Mouse (Mus musculus) intestine, embryonic 15.5 days (tissue): ENCODE measurements at regions not wholly inside any gene's neighbourhood (a gene's known extent, or its start where the extent isn't known, plus 50 kb on each side); places are given as distances from the start of the nearest gene placed in this dataset.
A peak's percentile ranks its signal among the peaks of the same experiment; 100 is the strongest.

ENCODE experiments used
- ATAC-seq: fragments of 200-750 bp; cut with Nextera tagmentation; 2 replicates; pipeline ENCODE4 v1.8.0; 2017; ENCODE audit warnings: moderate TSS enrichment, moderate library complexity
- H3K27ac ChIP-seq: fragments of 300-500 bp; sonication (generic); 2 replicates; pipeline ENCODE4 v1.5.1; 2015; ENCODE audit warnings: mild to moderate bottlenecking, inconsistent platforms
- H3K27me3 ChIP-seq: fragments of 300-500 bp; sonication (generic); replicated peaks from 2 replicates; pipeline ENCODE4 v1.6.1; 2015; ENCODE audit warnings: inconsistent platforms
- H3K36me3 ChIP-seq: fragments of 300-500 bp; sonication (generic); 2 replicates; pipeline ENCODE4 v1.6.1; 2015; ENCODE audit warnings: inconsistent platforms
- H3K4me1 ChIP-seq: fragments of 300-500 bp; sonication (generic); replicated peaks from 2 replicates; pipeline ENCODE4 v1.6.1; 2015; ENCODE audit warnings: inconsistent platforms
- H3K4me2 ChIP-seq: fragments of 300-500 bp; sonication (generic); replicated peaks from 2 replicates; pipeline ENCODE4 v1.6.1; 2015; ENCODE audit warnings: mild to moderate bottlenecking, inconsistent platforms
- H3K4me3 ChIP-seq: fragments of 300-500 bp; sonication (generic); replicated peaks from 2 replicates; pipeline ENCODE4 v1.5.1; 2015; ENCODE audit warnings: inconsistent platforms
- H3K9ac ChIP-seq: fragments of 300-500 bp; sonication (generic); 2 replicates; pipeline ENCODE4 v1.6.1; 2015; ENCODE audit warnings: inconsistent platforms
- H3K9me3 ChIP-seq: fragments of 300-500 bp; sonication (generic); 2 replicates; pipeline ENCODE4 v1.6.1; 2016; ENCODE audit warnings: inconsistent platforms
- WGBS: fragments of 180-500 bp; shearing (Covaris S2); methylation state at CpG from one replicate; pipeline ENCODE4 v1.1.7; 2015; 5-methylcytosine and 5-hydroxymethylcytosine counted together

GRCm38 (mm10) chr8:116133503-116133902, 371.3 kb upstream of the Dynlrb2 start:
- ATAC-seq: peak; percentile 36; the same call in 1 of the 2 replicates
- Histone ChIP-seq H3K4me2 (no peak overlapping the region), H3K9ac (no peak overlapping the region), H3K4me3 (no peak overlapping the region), H3K27me3 (no peaks in the 10 kb centered on the region), H3K36me3 (no peaks in the 10 kb centered on the region), H3K4me1 (no peaks in the 10 kb centered on the region), H3K27ac (no peak overlapping the region), H3K9me3 (no peaks in the 10 kb centered on the region)
- 60% methylated on average over 2 of the region's 2 CpGs for WGBS

- Histone ChIP-seq H3K27ac (no peak overlapping the region), H3K9me3 (no peaks in the 10 kb centered on the region), H3K36me3 (no peaks in the 10 kb centered on the region), H3K9ac (no peak overlapping the region), H3K4me3 (no peak overlapping the region), H3K4me2 (no peak overlapping the region), H3K27me3 (no peaks in the 10 kb centered on the region), H3K4me1 (no peaks in the 10 kb centered on the region)
- ATAC-seq: no peak
- WGBS: 70% methylated on average over 3 of the region's 3 CpGs
Measured at GRCm38 (mm10) chr8:116133084-116133483, 371.7 kb upstream of the Dynlrb2 start.

GRCm38 (mm10) chr8:116120067-116120466, 384.7 kb upstream of the Dynlrb2 start:
- no peak for ATAC-seq
- Histone ChIP-seq H3K36me3 (no peaks in the 10 kb centered on the region), H3K4me3 (no peak overlapping the region), H3K4me1 (peaks cover 6% of the 10 kb centered on the region; the same call in 1 of the 2 replicates), H3K9ac (no peak overlapping the region), H3K27ac (no peak overlapping the region), H3K9me3 (no peaks in the 10 kb centered on the region), H3K27me3 (no peaks in the 10 kb centered on the region), H3K4me2 (no peak overlapping the region)
- 88% methylated on average over 13 of the region's 13 CpGs for WGBS

GRCm38 (mm10) chr8:116117919-116118318, 386.9 kb upstream of the Dynlrb2 start:
- no peak overlapping the region for H3K9ac ChIP-seq
- peaks cover 14% of the 10 kb centered on the region for H3K4me1 ChIP-seq
- no peaks in the 10 kb centered on the region for H3K9me3 ChIP-seq
- H3K4me3 ChIP-seq: no peak overlapping the region
- ATAC-seq: no peak
- no peaks in the 10 kb centered on the region for H3K36me3 ChIP-seq
- H3K27me3 ChIP-seq: no peaks in the 10 kb centered on the region
- no peak overlapping the region for H3K4me2 ChIP-seq
- WGBS: 90% methylated on average over 2 of the region's 2 CpGs
- H3K27ac ChIP-seq: no peak overlapping the region

- H3K36me3 ChIP-seq: no peaks in the 10 kb centered on the region
- no peak for ATAC-seq
- no peak overlapping the region for H3K27ac ChIP-seq
- H3K9ac ChIP-seq: no peak overlapping the region
- H3K27me3 ChIP-seq: no peaks in the 10 kb centered on the region
- peaks cover 19% of the 10 kb centered on the region for H3K4me1 ChIP-seq
- H3K4me3 ChIP-seq: no peak overlapping the region
- no peak overlapping the region for H3K4me2 ChIP-seq
- no peaks in the 10 kb centered on the region for H3K9me3 ChIP-seq
- whole genome bisulfite sequencing: 64% methylated on average over 7 of the region's 7 CpGs
Measured at GRCm38 (mm10) chr8:116116625-116117024, 388.1 kb upstream of the Dynlrb2 start.

GRCm38 (mm10) chr8:116115811-116116372, 388.9 kb upstream of the Dynlrb2 start:
- Histone ChIP-seq H3K27ac (peak overlapping the region; percentile 44; the same call in 1 of the 2 replicates), H3K4me3 (no peak overlapping the region)
- peak; percentile 65 for ATAC-seq

GRCm38 (mm10) chr8:116114978-116115377, 389.8 kb upstream of the Dynlrb2 start:
- WGBS: 37% methylated on average over 2 of the region's 2 CpGs
- no peak overlapping the region for H3K27ac ChIP-seq
- H3K9me3 ChIP-seq: no peaks in the 10 kb centered on the region
- peaks cover 26% of the 10 kb centered on the region for H3K4me1 ChIP-seq
- no peak overlapping the region for H3K4me3 ChIP-seq
- no peaks in the 10 kb centered on the region for H3K27me3 ChIP-seq
- no peak overlapping the region for H3K4me2 ChIP-seq
- no peaks in the 10 kb centered on the region for H3K36me3 ChIP-seq
- peak; percentile 77 for ATAC-seq
- no peak overlapping the region for H3K9ac ChIP-seq

More at GRCm38 (mm10) chr8:116115811-116116372, 388.9 kb upstream of the Dynlrb2 start:
- no peaks in the 10 kb centered on the region for H3K27me3 ChIP-seq
- no peak overlapping the region for H3K9ac ChIP-seq
- 14% methylated on average over 18 of the region's 18 CpGs for WGBS
- H3K4me2 ChIP-seq: peak overlapping the region; percentile 32; the same call in 1 of the 2 replicates
- H3K36me3 ChIP-seq: no peaks in the 10 kb centered on the region
- H3K4me1 ChIP-seq: peaks cover 22% of the 10 kb centered on the region
- no peaks in the 10 kb centered on the region for H3K9me3 ChIP-seq

- Histone ChIP-seq H3K9ac (no peak overlapping the region), H3K27ac (no peak overlapping the region), H3K9me3 (no peaks in the 10 kb centered on the region), H3K4me2 (no peak overlapping the region), H3K27me3 (no peaks in the 10 kb centered on the region), H3K4me1 (peaks cover 26% of the 10 kb centered on the region), H3K4me3 (no peak overlapping the region), H3K36me3 (no peaks in the 10 kb centered on the region)
- 64% methylated on average over 2 of the region's 2 CpGs for WGBS
- ATAC-seq: no peak; the same call in 1 of the 2 replicates
Measured at GRCm38 (mm10) chr8:116114502-116114901, 390.3 kb upstream of the Dynlrb2 start.

- peak; percentile 38; the same call in 1 of the 2 replicates for ATAC-seq
- Histone ChIP-seq H3K4me1 (peaks cover 26% of the 10 kb centered on the region), H3K9ac (no peak overlapping the region), H3K9me3 (no peaks in the 10 kb centered on the region), H3K27me3 (no peaks in the 10 kb centered on the region), H3K4me2 (peak overlapping the region; percentile 36), H3K27ac (peak overlapping the region; percentile 22; the same call in 1 of the 2 replicates), H3K4me3 (no peak overlapping the region), H3K36me3 (no peaks in the 10 kb centered on the region)
- WGBS: 25% methylated on average over 12 of the region's 12 CpGs
Measured at GRCm38 (mm10) chr8:116111168-116111567, 393.6 kb upstream of the Dynlrb2 start.

- no peaks in the 10 kb centered on the region for H3K36me3 ChIP-seq
Measured at GRCm38 (mm10) chr8:116096666-116097065, 389.1 kb upstream of the Maf start.

GRCm38 (mm10) chr8:116083156-116083555, 375.6 kb upstream of the Maf start:
- H3K9ac ChIP-seq: no peak overlapping the region
- no peak for ATAC-seq
- whole genome bisulfite sequencing: 91% methylated on average over 2 of the region's 2 CpGs
- H3K4me1 ChIP-seq: 0 out of 2 replicates have a peak, but pooled peaks cover 5% of the 10 kb centered on the region
- H3K36me3 ChIP-seq: no peaks in the 10 kb centered on the region
- H3K27me3 ChIP-seq: no peaks in the 10 kb centered on the region
- H3K4me3 ChIP-seq: no peak overlapping the region
- no peaks in the 10 kb centered on the region for H3K9me3 ChIP-seq
- no peak overlapping the region for H3K4me2 ChIP-seq
- no peak overlapping the region for H3K27ac ChIP-seq

More at GRCm38 (mm10) chr8:116096666-116097065, 389.1 kb upstream of the Maf start:
- WGBS: 22% methylated on average over 3 of the region's 3 CpGs
- Histone ChIP-seq H3K27ac (no peak overlapping the region), H3K4me3 (no peak overlapping the region), H3K27me3 (no peaks in the 10 kb centered on the region), H3K4me2 (no peak overlapping the region), H3K4me1 (no peaks in the 10 kb centered on the region), H3K9ac (no peak overlapping the region), H3K9me3 (no peaks in the 10 kb centered on the region)
- ATAC-seq: peak; percentile 73

- Histone ChIP-seq H3K4me1 (0 out of 2 replicates have a peak, but pooled peaks cover 5% of the 10 kb centered on the region), H3K27me3 (no peaks in the 10 kb centered on the region), H3K4me2 (no peak overlapping the region), H3K4me3 (no peak overlapping the region), H3K36me3 (no peaks in the 10 kb centered on the region), H3K9ac (no peak overlapping the region), H3K9me3 (no peaks in the 10 kb centered on the region), H3K27ac (no peak overlapping the region)
- peak; percentile 53; the same call in 1 of the 2 replicates for ATAC-seq
- 37% methylated on average over 5 of the region's 5 CpGs for WGBS
Measured at GRCm38 (mm10) chr8:116078849-116079407, 371.3 kb upstream of the Maf start.

- Histone ChIP-seq H3K4me3 (no peak overlapping the region), H3K4me2 (no peak overlapping the region), H3K9me3 (no peaks in the 10 kb centered on the region), H3K9ac (no peak overlapping the region), H3K27ac (no peak overlapping the region), H3K4me1 (0 out of 2 replicates have a peak, but pooled peaks cover 2% of the 10 kb centered on the region), H3K27me3 (no peaks in the 10 kb centered on the region), H3K36me3 (no peaks in the 10 kb centered on the region)
- 70% methylated on average over 7 of the region's 7 CpGs for WGBS
- ATAC-seq: peak; percentile 26; the same call in 1 of the 2 replicates
Measured at GRCm38 (mm10) chr8:116071497-116071896, 363.9 kb upstream of the Maf start.
